Mouse (Mus musculus) testis, adult 2 months (tissue): ENCODE data around the gene Atp6v0c.

ENCODE experiments used
- CTCF ChIP-seq: fragments of 200-500 bp; IDR thresholded peaks from 2 replicates; pipeline ENCODE4 v1.5.1; 2012; ENCODE audit warnings: low read depth, mild to moderate bottlenecking, inconsistent platforms, low read length, moderate library complexity; ENCODE audit not compliant: control insufficient read depth, insufficient read depth, insufficient replicate concordance
- POLR2A ChIP-seq: fragments of 200-500 bp; IDR thresholded peaks from 2 replicates; pipeline ENCODE4 v1.6.1; 2012; ENCODE audit warnings: low read depth, mild to moderate bottlenecking, inconsistent platforms, low read length, moderate library complexity; ENCODE audit not compliant: control insufficient read depth

GRCm38 (mm10) chr17:24167891-24168505 lies 1.5 kb downstream of the Atp6v0c start:
- no peak for TF ChIP-seq CTCF
- TF ChIP-seq POLR2A = no peak
